Mouse (Mus musculus) urinary bladder, postnatal 14 days (tissue): ENCODE measurements around the gene Fchsd2.

Experiments
- DNase-seq: peaks from one replicate; pipeline ENCODE4 v3.0.0; 2021; ENCODE audit warnings: low spot score

Gene Fchsd2

DNA sequence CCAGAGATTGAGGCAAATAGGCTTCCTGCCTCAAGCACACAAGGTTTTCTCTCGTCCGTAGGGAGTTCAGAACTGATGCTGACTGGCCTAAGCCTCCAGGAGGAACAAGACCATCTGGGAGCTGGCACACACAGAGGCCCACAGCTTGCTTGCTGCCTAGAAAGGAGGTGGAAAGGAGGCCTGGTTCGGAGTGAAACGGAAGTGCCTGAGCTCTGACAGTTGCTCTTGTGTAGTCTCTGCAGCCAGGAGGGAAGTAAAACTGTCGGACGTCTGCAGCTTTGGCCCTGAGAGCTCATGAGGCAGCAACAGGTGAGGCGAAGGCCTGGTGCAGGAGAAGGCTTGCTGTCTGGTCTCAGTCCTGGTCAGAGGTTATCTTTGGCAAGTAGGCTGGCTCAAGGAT is at the start of gene Fchsd2:
Gene Fchsd2, plus strand, starts transcription at position 246 of the 400 bp plus-strand sequence.
- DNase-seq, result no peak

- DNase-seq, result peak; percentile 37
These were observed 48.7 kb upstream of the Fchsd2 start for GRCm38 (mm10) chr7:101043846-101044541.

DNA sequence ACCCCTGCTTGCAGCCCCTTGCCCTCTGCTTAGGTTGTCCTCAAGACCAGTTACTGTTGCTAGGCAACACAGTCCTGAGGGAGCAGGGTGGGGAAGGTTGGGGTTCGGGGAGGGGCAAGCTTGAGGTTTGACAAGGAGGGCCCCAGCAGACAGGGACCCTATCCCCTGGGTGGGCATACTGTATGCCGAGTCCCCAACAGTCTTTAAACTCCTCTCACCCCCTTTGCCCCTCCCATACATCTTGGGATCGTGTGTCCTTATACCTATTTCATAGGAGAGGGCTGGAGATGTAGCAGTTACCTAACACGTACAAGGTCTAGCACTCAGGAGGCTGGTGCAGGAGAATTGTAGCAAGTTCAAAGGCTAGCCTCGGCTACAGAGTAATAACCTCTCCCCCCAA is 44.4 kb upstream of the Fchsd2 start:
- no peak for DNase-seq

DNA sequence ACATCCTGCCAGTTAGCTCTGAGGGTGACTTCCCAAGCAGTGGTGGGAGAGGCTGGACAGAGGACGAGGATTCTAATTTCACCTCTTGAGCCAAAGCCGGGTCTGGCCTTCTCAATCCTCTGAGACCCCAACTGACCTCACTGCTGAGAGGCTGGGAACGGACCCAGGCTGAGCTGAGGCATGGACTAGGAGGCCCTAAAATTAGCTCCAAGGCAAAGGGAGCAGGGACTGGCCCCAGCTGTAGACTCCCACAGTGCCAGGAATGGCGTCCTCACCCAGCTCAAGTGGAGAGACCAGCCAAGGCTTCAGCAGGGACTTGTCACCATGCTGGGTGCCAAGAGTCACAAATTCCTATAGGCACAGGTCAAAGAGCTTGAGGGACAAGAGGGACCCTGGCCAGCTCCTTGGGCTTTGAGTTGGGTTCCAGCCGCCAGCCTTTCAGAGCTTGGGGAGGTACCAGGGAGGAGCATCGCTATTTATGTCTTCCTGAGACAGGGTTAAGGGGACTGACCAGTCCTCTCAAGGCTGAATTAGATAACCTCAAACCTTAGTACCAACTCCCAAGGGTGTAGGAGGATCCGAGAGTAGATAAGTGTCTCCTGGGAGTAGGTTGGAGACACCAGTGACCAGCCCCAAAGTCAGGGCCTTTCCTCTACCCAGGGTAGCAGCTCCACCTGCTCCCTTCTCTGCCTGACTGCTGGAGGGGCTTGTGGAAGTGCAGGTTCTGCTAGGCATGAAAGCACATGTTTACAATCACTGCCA is 43.2 kb upstream of the Fchsd2 start:
- DNase-seq, result no peak

DNA sequence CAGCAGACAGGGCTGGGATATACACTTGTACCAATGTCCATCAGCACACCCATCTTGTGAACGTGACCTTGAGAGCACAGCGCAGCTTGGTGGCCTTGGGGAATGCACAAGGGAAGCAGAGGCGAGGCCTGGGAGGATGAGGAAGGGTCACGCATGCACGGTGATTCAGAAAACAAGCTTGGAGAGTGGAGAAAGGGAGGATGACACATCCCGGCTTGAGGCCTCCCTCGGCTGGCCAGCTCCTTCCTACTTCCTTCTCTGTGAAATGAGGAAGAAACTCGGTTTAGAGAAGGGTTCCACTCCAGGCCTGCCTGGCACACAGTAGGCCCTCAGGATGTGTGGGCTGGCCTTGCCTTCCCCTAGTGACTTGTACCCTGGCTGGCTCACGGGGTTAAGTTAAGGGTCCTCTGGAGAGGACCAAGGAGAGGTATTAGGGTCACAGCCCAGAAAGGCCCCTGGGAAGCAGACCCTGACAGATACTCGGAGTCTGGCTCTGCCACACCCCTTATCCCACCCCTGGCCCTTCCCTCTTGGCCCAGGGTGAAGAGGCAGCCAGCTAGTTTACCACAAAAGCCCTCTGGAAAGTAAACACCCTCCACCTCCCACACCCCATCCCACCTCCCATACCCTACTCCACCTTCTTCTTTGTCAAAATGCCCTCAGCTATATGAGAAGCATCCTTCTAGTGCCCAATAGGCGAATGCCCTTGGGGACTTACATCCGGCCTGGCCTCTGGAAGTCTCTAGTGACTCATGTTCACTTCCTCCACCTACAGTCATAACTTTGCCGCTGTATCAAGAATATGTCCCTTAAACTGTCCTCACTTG is 41.7 kb upstream of the Fchsd2 start:
- no peak for DNase-seq

DNA sequence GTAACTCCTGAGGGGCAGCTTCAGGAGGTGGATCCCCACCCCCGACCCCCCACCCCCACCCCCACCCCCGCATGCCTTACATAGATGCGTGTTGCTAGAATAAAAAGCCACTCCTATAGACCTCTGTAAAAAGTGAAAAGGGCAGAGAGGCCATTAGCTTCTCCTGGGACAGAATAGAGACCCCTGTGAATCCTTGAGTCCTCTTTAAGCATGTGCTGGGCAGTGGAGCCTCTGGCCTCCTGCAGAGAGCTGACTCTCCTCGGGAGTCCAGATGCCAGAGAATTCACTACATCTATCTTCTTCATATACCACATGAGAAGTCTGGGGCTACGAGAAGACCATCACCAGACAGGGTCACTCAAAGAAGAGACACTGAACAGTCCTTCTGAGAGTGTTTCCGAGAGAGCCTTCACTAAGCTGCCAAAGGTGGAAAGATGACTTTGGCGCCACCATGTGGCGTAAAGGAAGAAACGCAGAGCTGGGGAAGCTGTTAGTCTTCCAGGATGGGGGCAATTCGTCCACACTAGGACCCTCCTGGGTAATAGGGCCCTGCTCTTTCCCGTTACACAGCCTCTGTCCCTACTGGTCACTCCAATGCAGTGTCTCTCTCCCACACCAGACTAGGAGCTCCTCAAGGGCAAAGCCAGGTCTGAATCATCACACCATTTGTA is 41.0 kb upstream of the Fchsd2 start:
- DNase-seq, result peak; percentile 50

DNA sequence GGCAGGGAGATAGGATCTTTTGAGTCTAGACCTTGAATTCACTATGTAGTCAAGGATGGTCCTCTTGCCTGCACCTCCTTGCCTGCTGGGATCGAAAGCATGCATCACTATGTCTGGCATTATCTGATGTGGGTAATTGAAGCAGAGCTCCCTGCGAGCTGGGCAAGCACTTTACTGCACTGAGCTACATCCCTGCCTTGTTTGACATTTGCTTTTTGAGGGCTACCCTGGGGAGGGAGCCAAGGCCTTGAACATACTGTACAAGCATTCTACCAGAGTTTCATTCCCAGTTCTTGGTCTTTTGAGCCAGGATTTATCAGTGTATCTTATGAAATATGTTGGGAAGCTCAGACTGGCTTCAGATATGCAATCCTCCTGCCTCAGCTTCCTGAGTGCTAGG is 39.5 kb upstream of the Fchsd2 start:
- DNase-seq, result no peak

- no peak for DNase-seq
These were observed 35.4 kb upstream of the Fchsd2 start for GRCm38 (mm10) chr7:101057309-101057708.

- DNase-seq, result no peak
These were observed 33.5 kb upstream of the Fchsd2 start for GRCm38 (mm10) chr7:101059188-101059587.

DNA sequence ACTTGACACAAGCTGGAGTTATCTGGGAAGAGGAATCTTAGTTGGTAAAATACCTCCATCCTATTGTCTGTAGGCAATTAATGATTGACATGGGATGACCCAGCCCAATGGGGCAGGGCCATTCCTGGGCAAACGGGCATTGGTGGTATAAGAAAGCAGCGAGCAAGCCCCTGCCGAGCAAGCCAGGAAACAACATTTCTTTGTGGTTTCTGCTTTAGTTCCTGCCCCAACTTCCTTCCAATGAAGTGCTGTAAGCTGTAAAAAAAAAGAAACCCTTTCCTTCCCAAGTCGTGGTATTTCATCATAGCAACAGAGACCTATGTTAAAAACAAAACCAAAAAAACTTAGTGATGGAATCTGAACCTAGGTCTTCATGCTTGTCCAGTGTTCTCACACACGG is 32.2 kb upstream of the Fchsd2 start:
- DNase-seq, result no peak

DNA sequence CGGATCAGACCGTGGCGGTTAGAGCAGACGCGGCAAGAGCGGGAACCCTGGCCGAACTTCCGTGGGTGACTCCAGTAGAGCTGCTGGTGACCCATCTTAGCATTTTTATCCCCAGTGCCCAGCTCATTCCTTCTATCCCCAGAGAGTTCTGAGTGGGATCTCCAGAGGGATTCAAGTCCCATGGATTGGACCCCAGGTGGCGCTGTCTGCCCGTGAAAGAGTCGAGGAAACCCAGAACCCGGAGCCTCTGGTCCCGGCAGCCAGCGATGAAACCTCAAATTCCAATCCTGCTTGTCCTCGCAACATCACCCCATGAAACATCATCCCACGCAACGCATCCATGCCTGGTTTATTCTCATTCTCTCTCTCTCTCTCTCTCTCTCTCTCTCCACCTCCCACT is 31.3 kb upstream of the Fchsd2 start:
- DNase-seq, result peak; percentile 89

DNA sequence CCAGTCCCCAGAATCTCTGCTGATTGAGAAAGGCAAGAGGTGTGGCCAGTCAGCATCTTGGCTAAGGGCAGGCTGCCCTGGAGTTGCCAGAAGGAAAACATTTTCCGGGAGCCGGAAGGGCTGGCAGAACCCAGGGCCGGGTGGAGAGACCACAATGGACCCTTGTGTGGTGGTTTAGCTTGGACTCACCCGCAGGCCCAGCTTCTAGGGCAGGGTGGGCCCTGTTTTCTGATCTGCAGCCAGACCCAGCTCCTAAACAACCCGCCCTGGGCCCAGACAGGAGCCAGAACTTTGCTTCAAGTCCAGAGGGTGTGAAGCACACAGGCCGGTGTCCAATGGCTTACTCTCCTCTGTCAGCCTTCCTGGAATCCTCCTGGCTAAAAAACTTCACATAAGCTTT is 30.4 kb upstream of the Fchsd2 start:
- no peak for DNase-seq

DNA sequence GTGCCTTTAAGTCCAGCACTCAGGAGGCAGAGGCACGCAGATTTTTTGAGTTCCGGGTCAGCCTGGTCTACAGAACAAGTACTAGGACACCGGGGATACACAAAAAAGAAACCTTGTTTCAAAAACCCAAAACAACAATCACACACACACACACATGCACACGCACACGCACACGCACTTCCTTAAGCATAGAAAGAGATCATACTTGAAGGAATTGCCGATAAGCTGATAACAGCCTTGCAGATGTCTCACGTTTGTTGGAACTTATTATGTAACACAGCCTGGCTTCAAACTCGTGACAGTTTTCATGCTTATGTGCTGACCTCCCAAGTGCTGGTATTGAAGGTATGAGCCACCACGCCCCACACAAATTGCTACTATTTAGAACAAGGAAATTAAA is 29.1 kb upstream of the Fchsd2 start:
- DNase-seq, result no peak

GRCm38 (mm10) chr7:101064697-101065688 is 27.7 kb upstream of the Fchsd2 start:
- DNase-seq, result no peak

DNA sequence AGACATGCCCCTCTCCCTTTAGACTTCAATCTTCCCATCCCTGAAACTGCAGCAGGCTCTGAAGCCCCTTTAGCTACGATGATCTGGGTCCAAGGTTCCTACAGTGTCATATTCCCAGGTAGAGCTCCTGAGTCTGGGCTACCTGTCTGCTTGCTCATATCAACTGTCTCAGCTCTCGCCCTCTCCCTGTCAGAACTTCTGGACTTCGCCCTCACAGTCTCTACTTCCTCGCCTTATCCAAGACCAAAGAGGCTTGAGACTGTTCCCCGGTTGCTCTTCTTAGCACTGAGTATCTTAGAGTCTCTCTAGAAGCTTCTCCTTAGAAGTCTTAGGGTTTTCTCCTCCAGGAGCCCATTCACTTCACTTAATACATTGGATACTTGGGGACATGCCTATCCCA is 26.7 kb upstream of the Fchsd2 start:
- no peak for DNase-seq

DNA sequence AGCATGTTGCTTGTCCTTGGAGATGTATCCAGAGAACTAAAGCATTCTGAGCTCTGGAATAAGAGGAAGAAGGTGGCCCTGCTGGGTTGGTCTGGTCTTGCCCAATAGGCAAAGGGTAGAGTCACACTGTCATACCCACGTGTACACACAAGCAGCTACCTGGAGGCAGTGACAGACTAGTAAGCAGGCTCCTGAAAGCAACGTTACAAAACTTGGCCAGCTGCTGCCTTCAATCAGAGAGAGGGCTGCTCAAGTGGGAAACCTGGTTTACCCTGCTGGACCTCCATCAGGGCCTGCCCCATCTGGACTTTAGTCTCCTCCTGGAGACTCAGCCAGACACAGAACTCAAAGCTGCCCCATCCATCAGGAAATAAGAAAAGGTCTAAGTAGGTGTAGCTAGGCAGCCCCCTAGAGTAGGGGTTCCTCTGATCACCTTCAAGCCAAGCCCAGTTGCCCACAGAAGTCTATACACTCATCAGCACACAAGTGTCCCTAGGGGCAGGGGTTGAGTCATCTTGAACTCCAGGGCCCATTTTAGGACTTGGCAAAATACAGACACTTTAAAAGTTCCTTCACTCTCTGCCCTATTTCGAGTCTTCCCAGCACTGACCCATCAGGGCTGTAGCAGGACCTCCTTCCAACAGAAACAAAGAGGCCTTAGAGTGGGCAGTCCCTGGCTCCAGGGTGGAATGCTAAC is 25.9 kb upstream of the Fchsd2 start:
- no peak for DNase-seq

- no peak for DNase-seq
These were observed 25.1 kb upstream of the Fchsd2 start for GRCm38 (mm10) chr7:101067521-101067920.

GRCm38 (mm10) chr7:101069271-101069670 is 23.4 kb upstream of the Fchsd2 start:
- no peak for DNase-seq

GRCm38 (mm10) chr7:101070406-101070805 is 22.3 kb upstream of the Fchsd2 start:
- DNase-seq, result no peak

GRCm38 (mm10) chr7:101071020-101071419 is 21.6 kb upstream of the Fchsd2 start:
- no peak for DNase-seq
